Mouse (Mus musculus): ENCODE measurements around the gene Cass4. TPM values are rescaled to one million over a fixed set of nuclear protein-coding genes. Genes with fewer than 3 reads are reported as not detected.

The Cass4 gene
- total and polyA plus RNA-seq, 2 experiments = not detected

DNA sequence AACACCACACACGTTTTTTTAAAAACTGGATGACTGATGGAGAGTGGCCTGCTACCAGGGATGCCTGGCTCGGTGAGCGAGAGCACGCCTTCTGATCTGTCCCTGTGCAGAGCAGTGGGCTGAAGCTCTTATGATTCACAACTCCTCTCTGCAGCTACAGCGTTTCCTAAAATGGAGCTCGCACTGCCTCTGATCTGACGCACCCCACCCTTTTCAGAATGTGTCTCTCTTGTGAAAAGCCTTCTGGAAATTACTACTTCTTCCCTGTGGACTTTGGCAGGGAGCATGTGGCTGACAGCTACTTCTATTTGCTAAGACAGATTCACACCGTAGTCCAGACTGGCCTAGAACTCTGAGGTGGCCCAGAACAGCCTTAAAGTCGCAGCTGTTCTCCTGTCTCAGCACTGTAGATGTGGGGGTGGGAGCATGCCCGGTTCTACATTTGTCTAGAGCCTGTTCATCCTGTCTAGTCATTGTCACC lies 1.5 kb upstream of the Cass4 start:
- no peak overlapping the region for H3K9ac ChIP-seq (ENCODE audit: low read depth, low read length)
- WGBS = 76% methylated on average over 10 of the region's 10 CpGs
- no peak overlapping the region for H3K27ac ChIP-seq (replicated peaks; ENCODE audit: insufficient read depth, low read depth, low read length)
- TF ChIP-seq CTCF (IDR thresholded peaks at IDR 0.05; ENCODE audit: low read depth, low read length) = no peak
- no peak for TF ChIP-seq POLR2A (IDR thresholded peaks at IDR 0.05; ENCODE audit: extremely low read depth, insufficient read depth, low read length)
- H3K79me2 ChIP-seq (ENCODE audit: control insufficient read depth, insufficient read depth, low read length) = no peaks in the 10 kb centered on the region
- H3K4me3 ChIP-seq (ENCODE audit: insufficient read depth, low read depth, low read length) = no peak overlapping the region
- no peaks in the 10 kb centered on the region for H3K27me3 ChIP-seq (ENCODE audit: control insufficient read depth, insufficient read depth, low read length)
- DNase-seq (ENCODE audit: extremely low read depth, low read depth, low spot score) = no peak
- no peaks in the 10 kb centered on the region; the same call in 1 of the 2 replicates for H3K4me1 ChIP-seq (ENCODE audit: control insufficient read depth, insufficient read depth, low read length)
- H3K36me3 ChIP-seq (ENCODE audit: control insufficient read depth, insufficient read depth, low read length) = no peaks in the 10 kb centered on the region

DNA sequence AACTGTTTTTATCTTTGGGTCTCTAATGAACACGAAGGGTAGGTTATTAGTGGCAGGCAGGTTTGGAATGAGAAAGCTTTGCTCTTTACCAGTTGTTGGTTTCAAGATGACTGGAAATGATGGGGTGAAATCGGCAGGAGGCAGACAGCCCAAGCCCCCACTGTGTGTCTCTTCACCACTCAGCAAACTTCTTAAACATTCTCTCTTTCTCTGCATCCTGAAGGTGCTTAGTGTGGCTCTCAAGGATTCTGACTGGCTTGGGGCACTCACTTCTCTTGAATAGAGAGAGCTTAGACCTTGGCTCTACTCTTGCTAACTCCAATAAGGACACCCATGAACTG lies 428 bp downstream of the Cass4 start:
- 72% methylated on average over 2 of the region's 2 CpGs for WGBS
- Histone ChIP-seq H3K36me3 (ENCODE audit: control insufficient read depth, insufficient read depth, low read length) (no peaks in the 10 kb centered on the region), H3K27ac (replicated peaks; ENCODE audit: insufficient read depth, low read depth, low read length) (no peak overlapping the region), H3K79me2 (ENCODE audit: control insufficient read depth, insufficient read depth, low read length) (no peaks in the 10 kb centered on the region), H3K27me3 (ENCODE audit: control insufficient read depth, insufficient read depth, low read length) (no peaks in the 10 kb centered on the region), H3K4me3 (ENCODE audit: insufficient read depth, low read depth, low read length) (no peak overlapping the region), H3K4me1 (ENCODE audit: control insufficient read depth, insufficient read depth, low read length) (no peaks in the 10 kb centered on the region; the same call in 1 of the 2 replicates), H3K9ac (ENCODE audit: low read depth, low read length) (no peak overlapping the region)
- no peak for TF ChIP-seq CTCF (IDR thresholded peaks at IDR 0.05; ENCODE audit: low read depth, low read length)
- no peak for TF ChIP-seq POLR2A (IDR thresholded peaks at IDR 0.05; ENCODE audit: extremely low read depth, insufficient read depth, low read length)
- no peak for DNase-seq (ENCODE audit: extremely low read depth, low read depth, low spot score)

DNA sequence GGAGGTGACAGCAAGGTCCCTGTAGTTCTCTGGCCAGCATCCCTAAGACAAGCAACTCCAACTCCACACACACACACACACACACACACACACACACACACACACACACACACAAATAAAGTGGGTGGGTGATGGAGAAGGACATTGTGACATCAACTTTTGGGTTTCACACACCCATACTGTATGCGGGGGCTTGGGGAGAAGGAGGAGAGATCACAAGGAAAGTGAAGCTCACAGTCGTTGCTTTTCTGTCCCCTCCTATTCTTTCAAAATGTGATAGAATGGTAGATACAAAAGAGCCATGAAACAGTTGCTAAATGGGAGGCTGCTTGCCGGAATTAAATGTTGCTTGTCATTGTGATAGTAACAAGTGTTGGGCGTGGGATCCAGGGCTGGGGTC lies 1.1 kb downstream of the Cass4 start:
- no peaks in the 10 kb centered on the region; the same call in 1 of the 2 replicates for H3K4me1 ChIP-seq (ENCODE audit: control insufficient read depth, insufficient read depth, low read length)
- H3K27ac ChIP-seq (replicated peaks; ENCODE audit: insufficient read depth, low read depth, low read length) = no peak overlapping the region
- WGBS = 90% methylated on average over 4 of the region's 4 CpGs

DNA sequence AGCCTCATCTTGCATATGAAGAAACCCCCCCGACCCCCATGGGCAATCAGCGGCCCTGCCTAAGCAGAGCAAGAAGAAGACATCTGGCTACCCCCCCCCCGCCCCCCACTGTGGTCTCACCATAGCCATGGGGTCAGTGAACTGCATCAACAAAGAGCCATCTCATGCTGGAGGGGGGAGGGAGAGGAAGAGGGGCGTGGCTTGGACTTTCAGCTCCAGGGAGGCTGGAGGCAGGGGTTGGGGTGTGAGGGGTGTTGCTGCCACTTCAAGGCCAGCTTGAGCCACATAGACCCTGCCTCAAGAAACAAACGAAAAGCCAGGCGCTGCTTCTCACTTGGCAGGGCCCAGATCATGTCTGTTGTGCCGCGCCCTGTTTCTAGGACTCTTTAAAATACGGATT lies 2.4 kb downstream of the Cass4 start:
- Histone ChIP-seq H3K9ac (ENCODE audit: low read depth, low read length) (no peak overlapping the region), H3K27me3 (ENCODE audit: control insufficient read depth, insufficient read depth, low read length) (no peaks in the 10 kb centered on the region), H3K4me3 (ENCODE audit: insufficient read depth, low read depth, low read length) (no peak overlapping the region), H3K27ac (replicated peaks; ENCODE audit: insufficient read depth, low read depth, low read length) (no peak overlapping the region), H3K36me3 (ENCODE audit: control insufficient read depth, insufficient read depth, low read length) (no peaks in the 10 kb centered on the region), H3K4me1 (ENCODE audit: control insufficient read depth, insufficient read depth, low read length) (no peaks in the 10 kb centered on the region; the same call in 1 of the 2 replicates), H3K79me2 (ENCODE audit: control insufficient read depth, insufficient read depth, low read length) (no peaks in the 10 kb centered on the region)
- WGBS = 69% methylated on average over 9 of the region's 9 CpGs
- no peak for DNase-seq (ENCODE audit: extremely low read depth, low read depth, low spot score)
- TF ChIP-seq CTCF (IDR thresholded peaks at IDR 0.05; ENCODE audit: low read depth, low read length) = no peak

More for the DNA sequence above, 1.1 kb downstream of the Cass4 start:
- H3K27me3 ChIP-seq (ENCODE audit: control insufficient read depth, insufficient read depth, low read length) = no peaks in the 10 kb centered on the region
- no peaks in the 10 kb centered on the region for H3K36me3 ChIP-seq (ENCODE audit: control insufficient read depth, insufficient read depth, low read length)
- no peaks in the 10 kb centered on the region for H3K79me2 ChIP-seq (ENCODE audit: control insufficient read depth, insufficient read depth, low read length)
- H3K9ac ChIP-seq (ENCODE audit: low read depth, low read length) = no peak overlapping the region
- DNase-seq (ENCODE audit: extremely low read depth, low read depth, low spot score) = no peak
- H3K4me3 ChIP-seq (ENCODE audit: insufficient read depth, low read depth, low read length) = no peak overlapping the region
- TF ChIP-seq POLR2A (IDR thresholded peaks at IDR 0.05; ENCODE audit: extremely low read depth, insufficient read depth, low read length) (no peak), CTCF (IDR thresholded peaks at IDR 0.05; ENCODE audit: low read depth, low read length) (no peak)

DNA sequence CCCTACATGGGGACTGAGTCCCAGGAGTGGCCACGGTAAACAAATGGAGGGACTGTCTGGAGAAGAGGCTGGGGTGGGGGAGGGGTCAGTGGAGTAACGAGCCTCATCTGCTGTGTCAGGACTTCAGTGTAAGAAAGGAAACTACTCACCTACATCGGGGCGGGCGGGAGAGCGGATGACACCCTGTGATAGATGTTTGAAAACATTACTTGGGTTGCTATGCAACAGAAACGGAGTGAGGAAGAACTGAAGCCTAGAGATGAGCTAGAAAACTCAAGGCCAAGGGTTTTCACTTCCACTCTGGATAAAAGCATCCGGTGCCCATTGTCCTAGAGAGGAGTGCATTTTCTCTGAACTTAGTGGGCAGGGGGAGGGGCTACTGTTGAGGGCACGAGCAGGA lies 6.3 kb downstream of the Cass4 start:
- WGBS = 51% methylated on average over 9 of the region's 9 CpGs
- no peak overlapping the region for H3K4me3 ChIP-seq (ENCODE audit: insufficient read depth, low read depth, low read length)
- H3K27ac ChIP-seq (replicated peaks; ENCODE audit: insufficient read depth, low read depth, low read length) = no peak overlapping the region
- no peaks in the 10 kb centered on the region for H3K79me2 ChIP-seq (ENCODE audit: control insufficient read depth, insufficient read depth, low read length)
- no peaks in the 10 kb centered on the region; the same call in 1 of the 2 replicates for H3K4me1 ChIP-seq (ENCODE audit: control insufficient read depth, insufficient read depth, low read length)
- no peak for DNase-seq (ENCODE audit: extremely low read depth, low read depth, low spot score)
- H3K9ac ChIP-seq (ENCODE audit: low read depth, low read length) = no peak overlapping the region
- TF ChIP-seq CTCF (IDR thresholded peaks at IDR 0.05; ENCODE audit: low read depth, low read length) (no peak), POLR2A (IDR thresholded peaks at IDR 0.05; ENCODE audit: extremely low read depth, insufficient read depth, low read length) (no peak)
- no peaks in the 10 kb centered on the region for H3K36me3 ChIP-seq (ENCODE audit: control insufficient read depth, insufficient read depth, low read length)
- H3K27me3 ChIP-seq (ENCODE audit: control insufficient read depth, insufficient read depth, low read length) = no peaks in the 10 kb centered on the region

DNA sequence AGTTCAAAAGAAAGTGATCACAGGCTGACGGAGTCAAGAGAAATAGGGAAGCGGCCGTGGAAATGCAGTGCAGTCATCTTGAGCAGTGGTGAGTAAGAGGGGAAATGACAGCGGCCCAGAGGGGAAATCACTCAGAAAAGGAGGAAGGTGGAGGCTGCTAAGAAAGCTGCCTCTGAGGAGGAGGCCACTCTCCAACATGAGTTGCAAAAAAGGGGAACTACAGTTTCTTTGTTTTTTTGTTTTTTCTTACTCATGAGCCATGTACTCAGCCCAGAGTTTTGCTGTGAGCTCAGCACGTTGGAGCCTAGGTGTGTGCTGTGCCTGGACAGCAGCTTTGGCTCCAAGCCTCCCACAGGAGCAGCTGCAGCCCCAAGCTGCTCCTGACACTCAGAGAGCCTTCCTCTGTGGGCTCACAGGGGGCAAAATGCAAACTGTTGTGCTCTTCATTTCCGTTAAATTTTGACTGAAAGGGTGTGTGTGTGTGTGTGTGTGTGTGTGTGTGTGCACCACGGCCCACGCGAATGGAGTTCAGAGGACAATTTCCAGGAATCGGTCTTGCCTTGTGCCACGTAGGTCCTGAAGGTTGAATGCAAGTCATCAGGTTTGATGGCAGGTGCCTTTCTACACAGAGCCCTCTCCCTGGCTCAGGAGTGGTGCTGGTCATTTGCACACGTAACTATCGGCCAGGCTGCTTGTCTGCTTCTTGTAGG lies 7.7 kb downstream of the Cass4 start:
- Histone ChIP-seq H3K36me3 (ENCODE audit: control insufficient read depth, insufficient read depth, low read length) (no peaks in the 10 kb centered on the region), H3K4me3 (ENCODE audit: insufficient read depth, low read depth, low read length) (no peak overlapping the region), H3K4me1 (ENCODE audit: control insufficient read depth, insufficient read depth, low read length) (no peaks in the 10 kb centered on the region; the same call in 1 of the 2 replicates), H3K79me2 (ENCODE audit: control insufficient read depth, insufficient read depth, low read length) (no peaks in the 10 kb centered on the region), H3K27me3 (ENCODE audit: control insufficient read depth, insufficient read depth, low read length) (no peaks in the 10 kb centered on the region), H3K27ac (replicated peaks; ENCODE audit: insufficient read depth, low read depth, low read length) (no peak overlapping the region), H3K9ac (ENCODE audit: low read depth, low read length) (no peak overlapping the region)
- 61% methylated on average over 13 of the region's 13 CpGs for WGBS
- DNase-seq (ENCODE audit: extremely low read depth, low read depth, low spot score) = peak; percentile 47
- TF ChIP-seq POLR2A (IDR thresholded peaks at IDR 0.05; ENCODE audit: extremely low read depth, insufficient read depth, low read length) (no peak), CTCF (IDR thresholded peaks at IDR 0.05; ENCODE audit: low read depth, low read length) (no peak)

All from liver, adult 2 months (tissue).